Mouse (Mus musculus): ENCODE data around the gene Cox11. TPM values are rescaled to one million over a fixed set of nuclear protein-coding genes. Genes with fewer than 3 reads are reported as not detected.

Cox11 gene
- polyA plus RNA-seq, 1 experiment from 2014 or later = 37.9 TPM

- ATAC-seq (ENCODE audit: low FRiP score, low TSS enrichment) = no peak
- Histone ChIP-seq H3K36me3 (ENCODE audit: insufficient read depth, low read length) (peaks cover 8% of the 10 kb centered on the region; the same call in 1 of the 2 replicates), H3K27ac (ENCODE audit: low read length) (no peak overlapping the region), H3K27me3 (ENCODE audit: insufficient read depth, low read length) (no peaks in the 10 kb centered on the region), H3K4me2 (replicated peaks; ENCODE audit: low read depth, low read length) (no peak overlapping the region), H3K4me3 (ENCODE audit: low read length) (no peak overlapping the region), H3K9ac (replicated peaks; ENCODE audit: low read length) (no peak overlapping the region), H3K4me1 (ENCODE audit: insufficient read depth, low read length) (no peaks in the 10 kb centered on the region), H3K9me3 (ENCODE audit: low read length) (no peaks in the 10 kb centered on the region)
- 84% methylated on average over 8 of the region's 8 CpGs for WGBS
These were observed 39.9 kb downstream of the Cox11 start for GRCm38 (mm10) chr11:90677771-90678288.

GRCm38 (mm10) chr11:90678582-90678981 lies 40.6 kb downstream of the Cox11 start:
- Histone ChIP-seq H3K4me3 (ENCODE audit: low read length) (no peak overlapping the region), H3K4me2 (replicated peaks; ENCODE audit: low read depth, low read length) (no peak overlapping the region), H3K9ac (replicated peaks; ENCODE audit: low read length) (no peak overlapping the region), H3K4me1 (ENCODE audit: insufficient read depth, low read length) (no peaks in the 10 kb centered on the region), H3K27me3 (ENCODE audit: insufficient read depth, low read length) (no peaks in the 10 kb centered on the region), H3K9me3 (ENCODE audit: low read length) (no peaks in the 10 kb centered on the region), H3K27ac (ENCODE audit: low read length) (no peak overlapping the region), H3K36me3 (ENCODE audit: insufficient read depth, low read length) (peaks cover 10% of the 10 kb centered on the region; the same call in 1 of the 2 replicates)
- WGBS = 94% methylated on average over 5 of the region's 5 CpGs
- no peak for ATAC-seq (ENCODE audit: low FRiP score, low TSS enrichment)

- H3K9me3 ChIP-seq (ENCODE audit: low read length) = no peaks in the 10 kb centered on the region
- H3K4me1 ChIP-seq (ENCODE audit: insufficient read depth, low read length) = peaks cover 10% of the 10 kb centered on the region; the same call in 1 of the 2 replicates
- H3K27me3 ChIP-seq (ENCODE audit: insufficient read depth, low read length) = no peaks in the 10 kb centered on the region
These were observed 43.2 kb downstream of the Cox11 start for GRCm38 (mm10) chr11:90681171-90681570.

GRCm38 (mm10) chr11:90684765-90685164 lies 46.8 kb downstream of the Cox11 start:
- Histone ChIP-seq H3K9me3 (ENCODE audit: low read length) (no peaks in the 10 kb centered on the region), H3K27ac (ENCODE audit: low read length) (no peak overlapping the region), H3K36me3 (ENCODE audit: insufficient read depth, low read length) (peaks cover 9% of the 10 kb centered on the region; the same call in 1 of the 2 replicates), H3K27me3 (ENCODE audit: insufficient read depth, low read length) (no peaks in the 10 kb centered on the region), H3K9ac (replicated peaks; ENCODE audit: low read length) (no peak overlapping the region), H3K4me3 (ENCODE audit: low read length) (no peak overlapping the region), H3K4me1 (ENCODE audit: insufficient read depth, low read length) (peaks cover 18% of the 10 kb centered on the region; the same call in 1 of the 2 replicates), H3K4me2 (replicated peaks; ENCODE audit: low read depth, low read length) (no peak overlapping the region)
- WGBS = 33% methylated on average over 6 of the region's 6 CpGs
- no peak for ATAC-seq (ENCODE audit: low FRiP score, low TSS enrichment)

More at GRCm38 (mm10) chr11:90681171-90681570, 43.2 kb downstream of the Cox11 start:
- Histone ChIP-seq H3K9ac (replicated peaks; ENCODE audit: low read length) (no peak overlapping the region), H3K27ac (ENCODE audit: low read length) (no peak overlapping the region), H3K4me2 (replicated peaks; ENCODE audit: low read depth, low read length) (no peak overlapping the region), H3K36me3 (ENCODE audit: insufficient read depth, low read length) (peaks cover 12% of the 10 kb centered on the region; the same call in 1 of the 2 replicates), H3K4me3 (ENCODE audit: low read length) (no peak overlapping the region)
- no peak for ATAC-seq (ENCODE audit: low FRiP score, low TSS enrichment)

GRCm38 (mm10) chr11:90685196-90685595 lies 47.2 kb downstream of the Cox11 start:
- Histone ChIP-seq H3K9me3 (ENCODE audit: low read length) (no peaks in the 10 kb centered on the region), H3K4me2 (replicated peaks; ENCODE audit: low read depth, low read length) (no peak overlapping the region)

GRCm38 (mm10) chr11:90686287-90687025 lies 48.5 kb downstream of the Cox11 start:
- peak overlapping the region; percentile 76 for H3K4me3 ChIP-seq (ENCODE audit: low read length)
- ATAC-seq (ENCODE audit: low FRiP score, low TSS enrichment) = peak; percentile 32
- H3K4me2 ChIP-seq (replicated peaks; ENCODE audit: low read depth, low read length) = peak overlapping the region; percentile 93
- H3K4me1 ChIP-seq (ENCODE audit: insufficient read depth, low read length) = peaks cover 18% of the 10 kb centered on the region; the same call in 1 of the 2 replicates
- H3K9ac ChIP-seq (replicated peaks; ENCODE audit: low read length) = peak overlapping the region; percentile 76
- peaks cover 4% of the 10 kb centered on the region; the same call in 1 of the 2 replicates for H3K36me3 ChIP-seq (ENCODE audit: insufficient read depth, low read length)
- H3K9me3 ChIP-seq (ENCODE audit: low read length) = no peaks in the 10 kb centered on the region
- no peak overlapping the region for H3K27ac ChIP-seq (ENCODE audit: low read length)
- WGBS = 70% methylated on average over 13 of the region's 13 CpGs
- H3K27me3 ChIP-seq (ENCODE audit: insufficient read depth, low read length) = no peaks in the 10 kb centered on the region

More at GRCm38 (mm10) chr11:90685196-90685595, 47.2 kb downstream of the Cox11 start:
- no peak overlapping the region for H3K4me3 ChIP-seq (ENCODE audit: low read length)
- 65% methylated on average over 6 of the region's 6 CpGs for WGBS
- peaks cover 8% of the 10 kb centered on the region; the same call in 1 of the 2 replicates for H3K36me3 ChIP-seq (ENCODE audit: insufficient read depth, low read length)
- H3K27ac ChIP-seq (ENCODE audit: low read length) = no peak overlapping the region
- 0 out of 2 replicates have a peak overlapping the region, but pooled peaks have one; percentile 29 for H3K9ac ChIP-seq (replicated peaks; ENCODE audit: low read length)
- H3K4me1 ChIP-seq (ENCODE audit: insufficient read depth, low read length) = peaks cover 18% of the 10 kb centered on the region; the same call in 1 of the 2 replicates
- ATAC-seq (ENCODE audit: low FRiP score, low TSS enrichment) = no peak
- no peaks in the 10 kb centered on the region for H3K27me3 ChIP-seq (ENCODE audit: insufficient read depth, low read length)

- peak overlapping the region; percentile 76 for H3K4me3 ChIP-seq (ENCODE audit: low read length)
- H3K4me2 ChIP-seq (replicated peaks; ENCODE audit: low read depth, low read length) = peak overlapping the region; percentile 93
- peaks cover 4% of the 10 kb centered on the region; the same call in 1 of the 2 replicates for H3K36me3 ChIP-seq (ENCODE audit: insufficient read depth, low read length)
- peak overlapping the region; percentile 76 for H3K9ac ChIP-seq (replicated peaks; ENCODE audit: low read length)
- H3K4me1 ChIP-seq (ENCODE audit: insufficient read depth, low read length) = peaks cover 18% of the 10 kb centered on the region; the same call in 1 of the 2 replicates
- 0 out of 2 replicates have a peak overlapping the region, but pooled peaks have one; percentile 18 for H3K27ac ChIP-seq (ENCODE audit: low read length)
- H3K9me3 ChIP-seq (ENCODE audit: low read length) = no peaks in the 10 kb centered on the region
- WGBS = 0% methylated on average over 17 of the region's 17 CpGs
- peak; percentile 50 for ATAC-seq (ENCODE audit: low FRiP score, low TSS enrichment)
- no peaks in the 10 kb centered on the region for H3K27me3 ChIP-seq (ENCODE audit: insufficient read depth, low read length)
These were observed 49.1 kb downstream of the Cox11 start for GRCm38 (mm10) chr11:90687040-90687439.

- Histone ChIP-seq H3K27me3 (ENCODE audit: insufficient read depth, low read length) (no peaks in the 10 kb centered on the region), H3K4me3 (ENCODE audit: low read length) (peak within 1 kb of the TSS; percentile 76), H3K36me3 (ENCODE audit: insufficient read depth, low read length) (0 out of 2 replicates have a peak, but pooled peaks cover 4% of the 10 kb centered on the region), H3K27ac (ENCODE audit: low read length) (0 out of 2 replicates have a peak within 1 kb of the TSS, but pooled peaks have one; percentile 38), H3K4me1 (ENCODE audit: insufficient read depth, low read length) (peaks cover 18% of the 10 kb centered on the region; the same call in 1 of the 2 replicates), H3K9ac (replicated peaks; ENCODE audit: low read length) (peak within 1 kb of the TSS; percentile 76), H3K4me2 (replicated peaks; ENCODE audit: low read depth, low read length) (peak within 1 kb of the TSS; percentile 93), H3K9me3 (ENCODE audit: low read length) (no peaks in the 10 kb centered on the region)
- 7% methylated on average over 47 of the region's 47 CpGs for WGBS
- ATAC-seq (ENCODE audit: low FRiP score, low TSS enrichment) = peak; percentile 93
These were observed 49.8 kb downstream of the Cox11 start, which contains the start of gene Tom1l1 for GRCm38 (mm10) chr11:90687460-90688416. Tom1l1 (minus strand) TSS chr11:90688366.

GRCm38 (mm10) chr11:90690361-90690760 lies 52.4 kb downstream of the Cox11 start:
- no peak overlapping the region for H3K4me2 ChIP-seq (replicated peaks; ENCODE audit: low read depth, low read length)
- H3K9me3 ChIP-seq (ENCODE audit: low read length) = no peaks in the 10 kb centered on the region
- peaks cover 15% of the 10 kb centered on the region; the same call in 1 of the 2 replicates for H3K4me1 ChIP-seq (ENCODE audit: insufficient read depth, low read length)
- ATAC-seq (ENCODE audit: low FRiP score, low TSS enrichment) = no peak
- no peaks in the 10 kb centered on the region for H3K27me3 ChIP-seq (ENCODE audit: insufficient read depth, low read length)
- H3K9ac ChIP-seq (replicated peaks; ENCODE audit: low read length) = no peak overlapping the region
- H3K36me3 ChIP-seq (ENCODE audit: insufficient read depth, low read length) = no peaks in the 10 kb centered on the region
- no peak overlapping the region for H3K27ac ChIP-seq (ENCODE audit: low read length)
- H3K4me3 ChIP-seq (ENCODE audit: low read length) = no peak overlapping the region
- WGBS = 68% methylated on average over 6 of the region's 6 CpGs

Data from kidney, embryonic 16.5 days (tissue).